Mouse (Mus musculus) thymus, adult 2 months (tissue): ENCODE data around the gene Gm44965. TPM values are rescaled to one million over a fixed set of nuclear protein-coding genes. Genes with fewer than 3 reads are reported as not detected.

ENCODE experiments used
- DNase-seq: peaks from one replicate; pipeline ENCODE4 v3.0.0; 2021
- H3K27ac ChIP-seq: fragments of 200-500 bp; 2 replicates; pipeline ENCODE4 v1.5.1; 2012; ENCODE audit warnings: low read length, control low read depth; ENCODE audit not compliant: control insufficient read depth, insufficient read depth
- H3K27me3 ChIP-seq: fragments of 200-500 bp; 2 replicates; pipeline ENCODE4 v1.6.1; 2012; ENCODE audit warnings: mild to moderate bottlenecking, low read length, moderate library complexity, mixed read lengths; ENCODE audit not compliant: control insufficient read depth, insufficient read depth
- H3K36me3 ChIP-seq: fragments of 200-500 bp; 2 replicates; pipeline ENCODE4 v1.6.1; 2012; ENCODE audit warnings: mild to moderate bottlenecking, low read length, moderate library complexity; ENCODE audit not compliant: control insufficient read depth, insufficient read depth
- H3K4me1 ChIP-seq: fragments of 200-500 bp; replicated peaks from 2 replicates; pipeline ENCODE4 v1.6.1; 2012; ENCODE audit warnings: low read length; ENCODE audit not compliant: control insufficient read depth, insufficient read depth
- H3K4me3 ChIP-seq: fragments of 200-500 bp; 2 replicates; pipeline ENCODE4 v1.5.1; 2012; ENCODE audit warnings: mild to moderate bottlenecking, low read length, control low read depth, moderate library complexity; ENCODE audit not compliant: control insufficient read depth, insufficient read depth
- CTCF ChIP-seq: fragments of 200-500 bp; IDR thresholded peaks from 2 replicates; pipeline ENCODE4 v1.5.1; 2012; ENCODE audit warnings: mild to moderate bottlenecking, control low read depth, low read length, moderate library complexity, borderline replicate concordance; ENCODE audit not compliant: control insufficient read depth, poor library complexity, insufficient read depth; ENCODE audit errors: extremely low read depth
- POLR2A ChIP-seq: fragments of 200-500 bp; IDR thresholded peaks from 2 replicates; pipeline ENCODE4 v1.6.1; 2012; ENCODE audit warnings: mild to moderate bottlenecking, low read length, control low read depth, moderate library complexity; ENCODE audit not compliant: control insufficient read depth, poor library complexity, insufficient read depth; ENCODE audit errors: extremely low read depth
- WGBS: fragments of 180-500 bp; shearing (Covaris S2); methylation state at CpG from one replicate; pipeline ENCODE4 v1.1.7; 2018; 5-methylcytosine and 5-hydroxymethylcytosine counted together
- polyA plus RNA-seq: library from polyadenylated mRNA; depleted of rRNA; stranded (reverse); fragments of >200 nt; gene quantifications from 2 replicates; pipeline ENCODE4 v1.2.3, GENCODE M21; 2012; rRNA removed

The Gm44965 gene
- not detected in 2 replicates for polyA plus RNA-seq

DNA sequence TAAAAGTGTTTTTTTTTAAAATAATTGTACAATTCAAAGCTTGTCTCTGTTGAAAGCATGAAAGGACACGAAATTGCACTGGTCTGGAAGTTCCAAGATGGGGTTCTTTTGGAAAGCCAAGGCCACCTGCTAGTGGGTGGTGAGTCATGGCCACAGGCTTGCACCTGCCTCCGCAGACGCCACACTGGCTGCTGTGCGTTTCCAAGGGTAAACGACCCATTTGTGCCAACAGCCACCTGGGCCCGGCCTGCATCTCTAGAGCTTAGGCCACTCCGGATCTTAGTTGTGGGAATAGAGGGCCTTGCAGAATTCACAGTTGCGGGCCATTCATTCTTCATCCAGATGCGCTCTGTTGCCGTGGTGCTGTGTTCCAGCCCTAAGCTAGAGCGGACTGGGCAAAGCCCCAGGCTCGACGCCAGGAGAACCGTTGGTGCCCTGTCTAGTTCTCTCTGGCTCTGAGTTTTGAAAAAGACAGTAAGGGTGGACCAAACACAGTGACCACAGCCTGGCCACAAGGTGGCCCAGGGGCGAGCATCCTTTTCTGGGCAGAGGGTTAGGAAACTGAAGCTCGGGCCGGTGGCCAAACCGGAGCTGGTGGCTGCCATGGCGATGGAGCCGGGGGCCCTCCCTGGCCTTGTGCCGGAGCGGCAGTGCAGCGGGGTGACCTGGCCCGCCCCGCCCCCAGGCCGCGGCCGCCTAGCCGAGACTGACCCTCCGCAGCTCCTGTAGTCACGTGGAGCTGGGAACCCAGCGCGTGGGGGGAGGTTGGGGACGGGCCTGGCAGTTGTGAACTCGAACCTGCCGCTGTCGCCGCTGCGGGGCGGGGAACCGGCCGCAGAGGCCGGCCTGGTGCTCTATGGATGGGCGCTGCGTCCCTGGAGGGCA is at the start of gene Gm44965, which contains the start of gene Repin1:
TSS of gene Gm44965 (plus strand) at position 784 of the 885 bp plus-strand sequence.
TSS of gene Repin1 (plus strand) at position 726 of the 885 bp plus-strand sequence.
- 2% methylated on average over 45 of the region's 45 CpGs for WGBS
- H3K36me3 ChIP-seq: no peaks in the 10 kb centered on the region
- H3K4me1 ChIP-seq: peaks cover 26% of the 10 kb centered on the region
- H3K4me3 ChIP-seq: peak within 1 kb of the TSS; percentile 70
- DNase-seq: peak; percentile 72
- 0 out of 2 replicates have a peak, but pooled peaks have one; percentile 38 for TF ChIP-seq POLR2A
- TF ChIP-seq CTCF: no peak
- H3K27ac ChIP-seq: no peak within 1 kb of the TSS
- no peaks in the 10 kb centered on the region for H3K27me3 ChIP-seq

DNA sequence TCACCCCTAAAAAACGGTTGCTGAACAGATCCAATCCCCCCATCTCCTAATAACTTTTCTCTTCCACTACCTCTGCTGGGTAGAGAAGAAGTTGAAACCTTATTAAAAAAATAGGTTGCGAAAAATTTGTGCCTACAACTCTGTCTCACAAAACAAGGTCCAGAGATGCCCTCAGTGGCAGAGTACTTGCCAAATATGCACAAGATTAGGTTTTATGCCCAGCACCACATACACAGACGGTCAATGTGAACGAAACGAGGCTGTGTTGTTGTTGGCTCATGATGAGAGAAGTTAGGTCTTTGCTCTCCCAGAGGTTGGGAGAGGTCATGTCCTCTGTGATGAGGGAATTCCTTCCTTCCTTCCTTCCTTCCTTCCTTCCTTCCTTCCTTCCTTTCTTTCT is 48.5 kb upstream of the Gm44965 start:
- 95% methylated on average over 5 of the region's 5 CpGs for WGBS
- no peak for TF ChIP-seq CTCF
- no peak for TF ChIP-seq POLR2A

DNA sequence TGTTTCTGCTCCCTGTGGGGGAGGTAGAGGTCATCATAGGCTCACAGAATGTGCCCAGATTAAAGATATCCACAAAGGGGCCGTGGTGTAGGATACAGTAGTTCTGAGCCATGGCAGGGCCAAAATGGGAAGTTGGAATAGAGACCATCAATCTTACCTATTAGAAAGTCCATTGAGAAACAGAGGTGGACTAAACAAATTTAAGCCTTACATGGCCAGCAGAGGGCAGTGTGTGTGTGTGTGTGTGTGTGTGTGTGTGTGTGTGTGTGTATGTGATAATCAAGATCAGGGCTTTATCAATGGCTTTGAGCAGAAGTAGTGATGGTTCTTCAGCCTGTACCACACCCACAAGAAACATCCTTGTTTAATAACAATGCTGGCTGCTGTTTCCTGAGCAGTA is 47.5 kb upstream of the Gm44965 start:
- Histone ChIP-seq H3K27me3 (no peaks in the 10 kb centered on the region), H3K27ac (no peak overlapping the region), H3K4me3 (no peak overlapping the region), H3K4me1 (no peaks in the 10 kb centered on the region), H3K36me3 (no peaks in the 10 kb centered on the region)
- no peak for TF ChIP-seq POLR2A
- TF ChIP-seq CTCF: no peak
- peak; percentile 29 for DNase-seq
- WGBS: 23% methylated on average over 1 of the region's 1 CpGs

More for the DNA sequence above, 48.5 kb upstream of the Gm44965 start:
- Histone ChIP-seq H3K4me1 (no peaks in the 10 kb centered on the region), H3K27ac (no peak overlapping the region), H3K4me3 (no peak overlapping the region), H3K36me3 (no peaks in the 10 kb centered on the region), H3K27me3 (no peaks in the 10 kb centered on the region)
- DNase-seq: no peak

DNA sequence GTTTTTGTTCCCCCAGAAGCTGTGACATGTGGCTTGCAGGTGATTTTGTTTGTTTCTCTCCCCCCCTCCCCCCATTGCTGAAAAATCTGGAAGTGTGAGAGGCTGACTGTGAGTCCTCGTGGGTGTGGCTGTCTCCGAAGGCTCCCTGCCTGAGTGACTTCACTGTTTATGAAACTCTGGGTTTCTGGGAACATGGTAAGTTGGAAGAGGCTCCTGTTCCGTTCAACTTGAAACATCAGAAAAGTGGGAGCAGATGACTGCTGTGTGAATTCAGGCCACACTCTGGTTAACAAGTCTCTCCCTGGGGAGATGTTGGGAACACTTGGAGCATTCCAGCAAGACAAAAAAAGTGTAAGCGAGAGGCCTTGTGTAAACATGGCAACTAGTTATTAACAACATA is 46.9 kb upstream of the Gm44965 start:
- Histone ChIP-seq H3K36me3 (no peaks in the 10 kb centered on the region), H3K27ac (no peak overlapping the region), H3K27me3 (no peaks in the 10 kb centered on the region), H3K4me3 (no peak overlapping the region), H3K4me1 (no peaks in the 10 kb centered on the region)
- no peak for TF ChIP-seq CTCF
- no peak for TF ChIP-seq POLR2A
- no peak for DNase-seq
- WGBS: 89% methylated on average over 4 of the region's 4 CpGs

DNA sequence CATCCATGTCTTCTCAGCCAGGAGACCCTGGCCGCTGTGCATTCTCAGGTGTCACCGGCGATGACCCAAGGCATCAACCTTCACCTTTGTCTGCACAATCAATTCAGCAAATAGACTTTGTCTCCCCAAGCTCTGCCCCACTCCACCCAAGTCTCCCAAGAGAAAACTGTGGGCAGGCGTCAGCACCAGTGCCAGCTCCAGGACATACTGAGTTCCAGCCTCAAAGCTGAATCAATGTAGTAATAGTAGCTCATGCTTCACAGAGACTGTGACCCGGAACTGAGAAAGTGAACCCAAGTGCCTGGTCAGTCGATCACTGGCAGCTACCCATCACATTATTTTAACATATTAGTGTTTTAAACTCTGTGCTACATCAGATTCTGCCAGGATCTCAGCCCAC is 45.4 kb upstream of the Gm44965 start:
- Histone ChIP-seq H3K4me3 (no peak overlapping the region), H3K36me3 (no peaks in the 10 kb centered on the region), H3K4me1 (no peaks in the 10 kb centered on the region), H3K27me3 (no peaks in the 10 kb centered on the region), H3K27ac (no peak overlapping the region)
- no peak for DNase-seq
- 95% methylated on average over 6 of the region's 6 CpGs for WGBS
- no peak for TF ChIP-seq CTCF
- no peak for TF ChIP-seq POLR2A

DNA sequence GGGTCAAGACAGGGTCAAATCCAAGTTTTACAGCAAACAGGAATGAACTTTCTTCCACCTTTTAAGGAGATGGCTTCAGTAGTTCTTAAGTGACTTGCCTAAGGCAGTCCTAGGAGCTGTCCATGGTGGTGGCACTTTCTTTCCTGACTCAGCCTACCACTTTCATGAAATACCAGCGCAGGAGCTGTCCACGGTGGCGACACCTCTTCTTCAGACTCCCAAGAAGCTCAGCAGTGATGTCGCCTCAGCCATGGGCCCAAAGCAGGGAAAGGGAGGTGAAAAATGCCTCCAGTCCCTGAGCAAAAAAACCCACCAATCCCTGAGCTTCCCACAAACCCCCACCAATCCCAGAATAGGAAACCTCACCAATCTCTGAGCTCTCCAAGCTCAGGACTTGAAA is 40.8 kb upstream of the Gm44965 start:
- H3K4me1 ChIP-seq: peaks cover 11% of the 10 kb centered on the region
- no peak overlapping the region for H3K27ac ChIP-seq
- no peaks in the 10 kb centered on the region for H3K27me3 ChIP-seq
- 78% methylated on average over 4 of the region's 4 CpGs for WGBS
- H3K36me3 ChIP-seq: no peaks in the 10 kb centered on the region
- no peak for TF ChIP-seq POLR2A
- no peak for TF ChIP-seq CTCF
- DNase-seq: peak; percentile 63
- no peak overlapping the region for H3K4me3 ChIP-seq
